Mouse (Mus musculus): ENCODE results near the gene Slco6d1.

DNA sequence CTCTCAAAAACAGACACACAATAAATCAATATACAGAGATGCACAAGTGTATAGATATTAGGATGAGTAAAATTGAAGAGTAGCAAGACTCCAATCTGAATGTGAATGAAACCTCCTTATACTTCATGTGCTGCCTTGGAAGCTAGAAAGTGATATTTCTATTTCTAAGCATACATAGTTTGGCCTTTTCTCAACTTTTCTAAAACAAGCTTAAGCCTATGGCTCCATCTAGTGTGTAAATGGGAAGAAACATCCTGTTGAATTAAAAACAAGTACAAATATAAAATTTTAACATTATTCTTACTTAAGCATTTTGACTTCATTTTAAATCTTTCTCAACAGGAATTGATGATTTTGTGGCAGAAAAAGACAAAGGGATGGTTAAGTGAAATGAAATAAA, 28.9 kb upstream of the Slco6d1 start:
- TF ChIP-seq EP300 (IDR thresholded peaks at IDR 0.05; ENCODE audit: insufficient read depth, low read depth, low read length) = no peak
- no peak for TF ChIP-seq CTCF (IDR thresholded peaks at IDR 0.05; ENCODE audit: low read depth, low read length)
